Mouse (Mus musculus) G1E (cell line): ENCODE measurements around the gene Iscu. TPM values are rescaled to one million over a fixed set of nuclear protein-coding genes. Genes with fewer than 3 reads are reported as not detected.
A peak's percentile ranks its signal among the peaks of the same experiment; 100 is the strongest.
"Not testable (repeated sequence)": the region's sequence is repeated elsewhere in the genome, so short reads cannot be mapped to it uniquely, and the experiment has no call there.

Experiments
- ATAC-seq: 2 replicates; pipeline ENCODE4 v1.8.0; 2016; ENCODE audit warnings: mild to moderate bottlenecking; ENCODE audit not compliant: insufficient number of reproducible peaks, poor library complexity, low FRiP score, severe bottlenecking; ENCODE audit errors: extremely low read depth
- DNase-seq: peaks from one replicate; pipeline ENCODE4 v3.0.0; 2012; ENCODE audit warnings: low spot score
- H3K27me3 ChIP-seq: 2 replicates; pipeline ENCODE4 v1.6.1; 2012; ENCODE audit warnings: mild to moderate bottlenecking, low read length, inconsistent platforms; ENCODE audit not compliant: insufficient read depth
- H3K36me3 ChIP-seq: replicated peaks from 2 replicates; pipeline ENCODE3; 2012; ENCODE audit warnings: mild to moderate bottlenecking, inconsistent platforms
- H3K4me1 ChIP-seq: 2 replicates; pipeline ENCODE4 v1.6.1; 2012; ENCODE audit warnings: low read depth, low read length, inconsistent platforms, mixed read lengths; ENCODE audit not compliant: insufficient read depth
- H3K4me3 ChIP-seq: 2 replicates; pipeline ENCODE4 v1.5.1; 2012; ENCODE audit warnings: low read depth, mild to moderate bottlenecking, inconsistent platforms, low read length, moderate library complexity, mixed read lengths
- H3K9me3 ChIP-seq: replicated peaks from 2 replicates; pipeline ENCODE4 v1.6.1; 2012; ENCODE audit warnings: inconsistent platforms
- CTCF ChIP-seq: IDR thresholded peaks from 2 replicates; pipeline ENCODE4 v1.5.1; 2012; ENCODE audit warnings: low read depth, low read length, inconsistent platforms, mixed read lengths
- GATA1 ChIP-seq: IDR thresholded peaks from 2 replicates; pipeline ENCODE4 v1.6.1; 2012; ENCODE audit warnings: borderline replicate concordance, low read length, inconsistent platforms, mixed read lengths
- GATA2 ChIP-seq: IDR thresholded peaks from 2 replicates; pipeline ENCODE4 v1.6.1; 2012; ENCODE audit warnings: low read depth, low read length, inconsistent platforms, borderline replicate concordance
- POLR2AphosphoS5 ChIP-seq: IDR thresholded peaks from 2 replicates; pipeline ENCODE4 v1.6.1; 2012; ENCODE audit warnings: low read depth, low read length, inconsistent platforms; ENCODE audit not compliant: insufficient replicate concordance
- TAL1 ChIP-seq: conservative IDR thresholded peaks from 2 replicates; pipeline ENCODE4 v1.6.1; 2012; ENCODE audit warnings: low read depth, low read length, inconsistent platforms, mixed read lengths
- polyA plus RNA-seq: library from polyadenylated mRNA; stranded (reverse); fragments of >175 nt; gene quantifications from 2 replicates; pipeline ENCODE4 v1.2.3, GENCODE M21; 2012
- total RNA-seq, 2 experiments: library from RNA; stranded (forward) in 1 of 2; stranded (reverse) in 1 of 2; fragments of 200-1000 nt in 1 of 2; fragments of >200 nt in 1 of 2; fragmentation: Nextera tagmentation in 1 of 2; gene quantifications; 2 replicates each; pipeline ENCODE4 v1.2.3; 2014 to 2017

Gene Iscu
- total and polyA plus RNA-seq, 3 experiments, result 44.2 to 76.9 (median 50.7) TPM

DNA sequence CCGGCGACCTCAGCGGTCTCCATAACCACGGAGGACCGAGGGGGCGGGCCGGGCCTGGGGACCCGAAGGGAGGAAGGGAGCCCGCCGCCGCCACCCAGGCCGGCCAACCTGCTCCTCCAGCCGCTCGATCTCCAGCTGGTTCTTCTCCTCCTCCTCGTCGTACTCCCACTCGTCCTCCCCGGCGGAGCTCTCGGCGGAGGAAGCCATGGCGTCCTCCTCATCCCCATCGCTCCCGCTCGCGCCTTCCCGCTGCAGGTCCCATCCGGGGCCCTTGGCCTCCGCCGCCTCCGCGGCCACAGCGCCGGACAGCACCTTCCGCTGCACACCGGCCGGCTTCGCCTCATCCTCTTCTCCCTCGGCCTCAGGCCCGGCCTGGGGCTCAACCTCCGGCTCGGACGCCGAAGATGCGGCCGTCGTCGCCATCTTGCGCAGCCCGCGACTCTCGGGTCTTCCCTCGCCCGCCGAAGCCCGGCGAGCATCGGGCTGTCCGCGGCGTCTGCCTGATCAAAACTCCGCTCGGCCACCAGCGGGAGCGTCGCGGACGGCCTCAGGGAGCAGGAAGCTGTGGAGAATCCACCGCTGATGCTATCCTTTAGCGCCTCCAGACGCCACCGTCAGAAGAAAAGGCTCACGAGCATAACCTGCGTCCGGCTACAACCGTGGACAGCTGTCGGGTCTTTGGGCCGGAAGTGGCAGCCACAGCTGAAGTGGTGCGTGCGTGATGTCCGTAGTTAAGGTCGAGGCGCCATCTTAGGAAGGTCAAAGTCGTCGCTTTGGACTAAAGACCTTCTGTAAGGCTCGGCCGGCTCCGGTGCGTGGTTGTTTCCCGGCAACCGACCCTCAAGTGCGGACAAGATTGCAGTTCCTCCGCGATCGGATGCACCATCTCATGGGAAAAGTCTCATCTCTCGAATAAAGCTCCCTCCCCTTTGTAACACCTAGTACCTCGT is 1.1 kb upstream of the Iscu start:
- Histone ChIP-seq H3K4me3 (peak overlapping the region; percentile 81), H3K27me3 (no peaks in the 10 kb centered on the region), H3K4me1 (peaks cover 56% of the 10 kb centered on the region), H3K36me3 (peaks cover 62% of the 10 kb centered on the region), H3K9me3 (no peaks in the 10 kb centered on the region)
- peak; percentile 87 for DNase-seq
- TF ChIP-seq GATA2 (no peak), POLR2AphosphoS5 (no peak), TAL1 (no peak), GATA1 (no peak), CTCF (no peak)
- ATAC-seq, result peak; percentile 62

- H3K9me3 ChIP-seq, result no peaks in the 10 kb centered on the region
- ATAC-seq, result no peak
- H3K4me1 ChIP-seq, result peaks cover 62% of the 10 kb centered on the region
- peak; percentile 23 for DNase-seq
- peak overlapping the region; percentile 81 for H3K4me3 ChIP-seq
- H3K27me3 ChIP-seq, result no peaks in the 10 kb centered on the region
- peaks cover 61% of the 10 kb centered on the region for H3K36me3 ChIP-seq
- TF ChIP-seq GATA2 (no peak), CTCF (no peak), GATA1 (no peak), TAL1 (no peak), POLR2AphosphoS5 (no peak)
Observed at GRCm38 (mm10) chr5:113772905-113773519, 464 bp downstream of the Iscu start.

DNA sequence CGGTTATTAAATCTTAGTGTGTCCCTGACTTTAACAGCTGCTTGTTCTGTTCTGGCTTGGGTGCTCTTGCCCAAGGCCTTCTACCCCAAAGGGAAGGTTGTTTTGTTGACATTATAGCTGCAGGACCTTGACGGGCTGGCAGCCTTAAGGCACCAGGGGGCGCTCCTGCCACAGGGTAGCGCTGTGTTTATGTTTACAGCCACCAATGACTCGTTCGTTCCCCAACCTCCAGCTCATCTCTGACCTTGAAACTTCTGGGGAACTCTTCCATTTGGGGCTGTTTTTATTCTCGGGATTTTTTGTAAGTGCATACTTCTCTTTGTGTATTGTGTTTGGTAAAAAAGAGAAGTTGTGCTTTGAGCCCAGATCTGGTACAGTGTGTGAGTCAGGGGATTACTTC is 1.1 kb downstream of the Iscu start:
- H3K36me3 ChIP-seq, result peaks cover 61% of the 10 kb centered on the region

DNA sequence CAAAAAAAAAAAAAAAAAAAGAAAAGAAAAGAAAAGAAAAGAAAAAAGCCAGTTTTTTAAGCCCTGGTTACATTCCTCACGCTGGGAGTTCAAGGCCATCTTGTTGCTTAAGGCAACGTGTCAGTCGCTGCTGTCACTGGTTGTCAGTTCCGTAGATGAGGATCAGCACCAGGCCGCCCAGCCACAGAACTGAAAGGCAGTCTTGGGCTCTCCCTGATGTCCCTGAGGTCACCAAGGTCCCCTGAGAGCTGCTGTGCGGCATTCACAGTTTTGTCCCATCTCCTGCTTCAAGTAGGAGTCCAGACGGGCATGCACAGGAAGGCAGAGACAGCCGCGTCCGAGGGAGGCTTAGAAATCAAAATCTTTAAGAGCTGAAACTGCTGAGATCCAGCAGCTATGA is 3.0 kb downstream of the Iscu start:
- no peak for ATAC-seq
- TF ChIP-seq CTCF (no peak), GATA2 (no peak), POLR2AphosphoS5 (no peak), TAL1 (no peak), GATA1 (no peak)
- Histone ChIP-seq H3K36me3 (peaks cover 54% of the 10 kb centered on the region), H3K27me3 (no peaks in the 10 kb centered on the region), H3K9me3 (no peaks in the 10 kb centered on the region), H3K4me3 (no peak overlapping the region), H3K4me1 (peaks cover 36% of the 10 kb centered on the region)
- no peak for DNase-seq

More for the DNA sequence above, 1.1 kb downstream of the Iscu start:
- H3K4me1 ChIP-seq, result peaks cover 55% of the 10 kb centered on the region
- peak overlapping the region; percentile 81 for H3K4me3 ChIP-seq
- ATAC-seq (peak; percentile 36; the same call in 1 of the 2 replicates), DNase-seq (peak; percentile 77)
- TF ChIP-seq GATA1 (no peak), GATA2 (no peak), CTCF (peak; percentile 84)
- H3K9me3 ChIP-seq, result no peaks in the 10 kb centered on the region
- H3K27me3 ChIP-seq, result no peaks in the 10 kb centered on the region

- no peak for TF ChIP-seq TAL1
- TF ChIP-seq CTCF, result no peak
- Histone ChIP-seq H3K27me3 (peaks cover 4% of the 10 kb centered on the region; the same call in 1 of the 2 replicates), H3K4me1 (peaks cover 36% of the 10 kb centered on the region), H3K9me3 (no peaks in the 10 kb centered on the region), H3K36me3 (peaks cover 54% of the 10 kb centered on the region), H3K4me3 (no peak overlapping the region)
- ATAC-seq (no peak), DNase-seq (no peak)
Observed at GRCm38 (mm10) chr5:113776128-113776895, 3.8 kb downstream of the Iscu start.

DNA sequence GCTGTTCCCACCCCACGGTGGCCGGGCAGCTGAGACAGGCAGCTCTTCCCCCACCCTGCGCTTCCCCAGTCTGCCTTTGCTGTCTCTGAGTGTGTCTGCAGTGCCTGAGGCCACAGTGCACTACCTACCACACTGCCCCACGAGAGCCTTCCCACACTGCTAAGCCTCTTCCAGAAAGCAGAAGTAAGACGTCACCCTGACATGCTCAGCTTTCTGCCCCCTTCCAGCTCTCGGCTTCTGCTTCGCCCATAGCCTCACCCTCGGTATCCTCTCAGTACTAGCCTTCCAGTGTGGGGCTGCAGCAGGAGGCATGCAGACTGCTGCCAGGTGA is 4.3 kb downstream of the Iscu start:
- DNase-seq (peak; percentile 16), ATAC-seq (0 out of 2 replicates have a peak, but pooled peaks have one; percentile 31)
- Histone ChIP-seq H3K9me3 (no peaks in the 10 kb centered on the region), H3K4me1 (peaks cover 33% of the 10 kb centered on the region), H3K27me3 (peaks cover 4% of the 10 kb centered on the region; the same call in 1 of the 2 replicates), H3K36me3 (peaks cover 54% of the 10 kb centered on the region), H3K4me3 (no peak overlapping the region)
- TF ChIP-seq GATA1 (no peak), CTCF (no peak), TAL1 (no peak), POLR2AphosphoS5 (no peak), GATA2 (no peak)

DNA sequence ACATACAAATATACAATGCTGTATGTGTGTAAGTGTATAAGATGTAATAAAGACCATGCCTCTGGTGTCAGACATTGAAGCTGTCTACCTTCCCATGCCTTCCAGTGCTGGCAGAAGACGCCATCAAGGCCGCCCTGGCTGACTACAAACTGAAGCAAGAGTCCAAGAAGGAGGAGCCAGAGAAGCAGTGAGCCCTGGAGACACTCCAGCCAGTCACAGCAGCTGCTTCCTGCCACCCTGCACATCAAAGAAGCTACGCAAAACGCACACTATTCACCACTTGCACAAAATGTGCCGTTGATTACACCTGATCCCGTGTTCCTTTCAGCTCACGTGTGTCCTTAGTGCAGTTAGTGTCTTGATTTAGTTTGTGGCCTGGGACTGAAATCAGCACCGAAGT is 5.2 kb downstream of the Iscu start:
- not testable (repeated sequence) for DNase-seq, H3K9me3 ChIP-seq, H3K4me3 ChIP-seq, ATAC-seq, H3K27me3 ChIP-seq
- Histone ChIP-seq H3K4me1 (peaks cover 30% of the 10 kb centered on the region), H3K36me3 (peaks cover 54% of the 10 kb centered on the region)
